Mouse (Mus musculus) CH12.LX (cell line): Measurements from ENCODE around the gene Fam83f. TPM values are rescaled to one million over a fixed set of nuclear protein-coding genes. Genes with fewer than 3 reads are reported as not detected.

ENCODE experiments used
- DNase-seq: peaks from one replicate; pipeline ENCODE4 v3.0.0-alpha.2; 2013; ENCODE audit errors: extremely low read depth
- H3K27ac ChIP-seq: 2 replicates; pipeline ENCODE4 v1.5.1; 2012; ENCODE audit warnings: low read depth, mild to moderate bottlenecking, control low read depth, moderate library complexity; ENCODE audit not compliant: insufficient read depth
- H3K27me3 ChIP-seq: replicated peaks from 2 replicates; pipeline ENCODE3; 2012; ENCODE audit warnings: inconsistent platforms
- H3K36me3 ChIP-seq, 2 experiments: replicated peaks in 1 of 2; 2 replicates each; pipeline versions ENCODE3 to v1.6.1; 2012; ENCODE audit warnings: inconsistent platforms in 1 of 2, low read length in 1 of 2, mild to moderate bottlenecking in 1 of 2, mixed read lengths in 1 of 2, moderate library complexity in 1 of 2; ENCODE audit not compliant: control insufficient read depth in 1 of 2, insufficient read depth in 1 of 2
- H3K4me1 ChIP-seq, 2 experiments: 2 replicates each; pipeline ENCODE4 v1.6.1; 2012; ENCODE audit warnings: inconsistent platforms in 1 of 2, moderate library complexity in 1 of 2; ENCODE audit not compliant: insufficient read depth in 2 of 2, control insufficient read depth in 1 of 2
- H3K4me2 ChIP-seq: 2 replicates; pipeline ENCODE4 v1.6.1; 2012; ENCODE audit warnings: low read depth, mild to moderate bottlenecking, control low read depth; ENCODE audit not compliant: poor library complexity, insufficient read depth, severe bottlenecking
- H3K4me3 ChIP-seq, 3 experiments: fragments of 150-350 bp in 1 of 3; sonication (generic) in 1 of 3; replicated peaks in 1 of 3; 2 replicates each; pipeline versions ENCODE3 to v1.5.1; 2011 to 2012; ENCODE audit warnings: low read depth in 2 of 3, low read length in 2 of 3, mild to moderate bottlenecking in 2 of 3, moderate library complexity in 2 of 3, control low read depth in 1 of 3, improper control_type of control experiment in 1 of 3, inconsistent platforms in 1 of 3, mixed read lengths in 1 of 3; ENCODE audit not compliant: poor library complexity in 1 of 3
- H3K79me2 ChIP-seq: replicated peaks from 2 replicates; pipeline ENCODE4 v1.6.1; 2012; ENCODE audit warnings: mild to moderate bottlenecking, moderate library complexity; ENCODE audit not compliant: control insufficient read depth, poor library complexity, insufficient read depth, severe bottlenecking; ENCODE audit errors: extremely low read depth
- H3K9ac ChIP-seq: 2 replicates; pipeline ENCODE4 v1.6.1; 2012; ENCODE audit warnings: low read depth, mild to moderate bottlenecking, control low read depth, moderate library complexity; ENCODE audit not compliant: insufficient read depth
- H3K9me3 ChIP-seq: replicated peaks from 2 replicates; pipeline ENCODE3; 2012; ENCODE audit warnings: low read length, inconsistent platforms, mixed read lengths
- CHD2 ChIP-seq: IDR thresholded peaks from 2 replicates; pipeline ENCODE4 v1.6.1; 2011; ENCODE audit warnings: low read length, improper control_type of control experiment
- CTCF ChIP-seq, 2 experiments: IDR thresholded peaks in 1 of 2; conservative IDR thresholded peaks in 1 of 2; 2 replicates each; pipeline ENCODE4 v1.5.1; 2011 to 2012; ENCODE audit warnings: low read depth in 2 of 2, low read length in 2 of 2, improper control_type of control experiment in 1 of 2, inconsistent platforms in 1 of 2, mild to moderate bottlenecking in 1 of 2, moderate library complexity in 1 of 2
- E2F4 ChIP-seq: IDR thresholded peaks from 2 replicates; pipeline ENCODE4 v1.6.1; 2011; ENCODE audit warnings: low read depth, low read length, improper control_type of control experiment; ENCODE audit not compliant: insufficient replicate concordance
- EP300 ChIP-seq: IDR thresholded peaks from 2 replicates; pipeline ENCODE4 v1.6.1; 2011; ENCODE audit warnings: low read length, improper control_type of control experiment
- IRF4 ChIP-seq: IDR thresholded peaks from 2 replicates; pipeline ENCODE4 v1.6.1; 2014; ENCODE audit warnings: low read depth, mild to moderate bottlenecking, inconsistent platforms, low read length, improper control_type of control experiment
- JUND ChIP-seq: conservative IDR thresholded peaks from 2 replicates; pipeline ENCODE4 v1.6.1; 2011; ENCODE audit warnings: low read depth, low read length, improper control_type of control experiment
- KAT2A ChIP-seq: IDR thresholded peaks from 2 replicates; pipeline ENCODE4 v1.6.1; 2012; ENCODE audit warnings: low read length, improper control_type of control experiment, inconsistent platforms; ENCODE audit not compliant: insufficient replicate concordance
- MAFK ChIP-seq: IDR thresholded peaks from 2 replicates; pipeline ENCODE4 v1.6.1; 2011; ENCODE audit warnings: low read length, improper control_type of control experiment; ENCODE audit not compliant: insufficient replicate concordance
- MEF2A ChIP-seq: IDR thresholded peaks from 2 replicates; pipeline ENCODE4 v1.6.1; 2014; ENCODE audit warnings: low read depth, mild to moderate bottlenecking, inconsistent platforms, low read length, improper control_type of control experiment, borderline replicate concordance
- MXI1 ChIP-seq: IDR thresholded peaks from 2 replicates; pipeline ENCODE4 v1.6.1; 2011; ENCODE audit warnings: mild to moderate bottlenecking, low read depth, low read length, improper control_type of control experiment
- MYC ChIP-seq: IDR thresholded peaks from 2 replicates; pipeline ENCODE4 v1.6.1; 2011; ENCODE audit warnings: low read depth, mild to moderate bottlenecking, improper control_type of control experiment, low read length
- NELFE ChIP-seq: IDR thresholded peaks from 2 replicates; pipeline ENCODE4 v1.6.1; 2011; ENCODE audit warnings: low read depth, low read length, improper control_type of control experiment
- NRF1 ChIP-seq: IDR thresholded peaks from 2 replicates; pipeline ENCODE4 v1.6.1; 2014; ENCODE audit warnings: low read depth, mild to moderate bottlenecking, inconsistent platforms, low read length, improper control_type of control experiment, moderate library complexity
- PAX5 ChIP-seq: IDR thresholded peaks from 2 replicates; pipeline ENCODE4 v1.6.1; 2012; ENCODE audit warnings: low read length, inconsistent platforms, mixed read lengths
- POLR2A ChIP-seq: IDR thresholded peaks from 2 replicates; pipeline ENCODE4 v1.6.1; 2011; ENCODE audit warnings: low read depth, mild to moderate bottlenecking, improper control_type of control experiment, low read length
- POLR2AphosphoS2 ChIP-seq: IDR thresholded peaks from 2 replicates; pipeline ENCODE4 v1.6.1; 2011; ENCODE audit warnings: low read depth, low read length, improper control_type of control experiment
- RAD21 ChIP-seq: IDR thresholded peaks from 2 replicates; pipeline ENCODE4 v1.6.1; 2011; ENCODE audit warnings: low read depth, mild to moderate bottlenecking, low read length, improper control_type of control experiment, moderate library complexity
- RCOR1 ChIP-seq: conservative IDR thresholded peaks from 2 replicates; pipeline ENCODE4 v1.6.1; 2012; ENCODE audit warnings: low read depth, mild to moderate bottlenecking, inconsistent platforms, low read length, improper control_type of control experiment
- SMC3 ChIP-seq: IDR thresholded peaks from 2 replicates; pipeline ENCODE4 v1.6.1; 2011; ENCODE audit warnings: low read depth, low read length, improper control_type of control experiment
- TCF12 ChIP-seq: IDR thresholded peaks from 2 replicates; pipeline ENCODE4 v1.6.1; 2014; ENCODE audit warnings: low read depth, mild to moderate bottlenecking, inconsistent platforms, low read length, improper control_type of control experiment
- UBTF ChIP-seq: IDR thresholded peaks from 2 replicates; pipeline ENCODE4 v1.6.1; 2012; ENCODE audit warnings: low read depth, mild to moderate bottlenecking, inconsistent platforms, low read length, improper control_type of control experiment, moderate library complexity
- USF2 ChIP-seq: conservative IDR thresholded peaks from 2 replicates; pipeline ENCODE4 v1.6.1; 2011; ENCODE audit warnings: low read depth, low read length, improper control_type of control experiment
- ZC3H11A ChIP-seq: IDR thresholded peaks from 2 replicates; pipeline ENCODE4 v1.6.1; 2012; ENCODE audit warnings: low read depth, mild to moderate bottlenecking, inconsistent platforms, low read length, improper control_type of control experiment
- ZNF384 ChIP-seq: IDR thresholded peaks from 2 replicates; pipeline ENCODE4 v1.6.1; 2012; ENCODE audit warnings: low read depth, low read length, improper control_type of control experiment, inconsistent platforms
- dilution Hi-C: fragments of 300-500 bp; cut with MboI; formaldehyde crosslinking; loops from 2 replicates; pipeline ENCODE4 v1.14.3; 2020; ENCODE audit warnings: low sequenced_read_pairs; ENCODE audit not compliant: extremely low pct_unique_long_range_greater_than_20kb, extremely low pct_ligation_motif_present
- in situ Hi-C: fragments of 300-500 bp; cut with MboI; formaldehyde crosslinking; loops from 3 replicates; pipeline ENCODE4 v1.14.3; 2019; ENCODE audit warnings: low sequenced_read_pairs, low pct_ligation_motif_present, low pct_unique_long_range_greater_than_20kb, mixed read lengths
- polyA plus RNA-seq: library from polyadenylated mRNA; unstranded; fragments of >175 nt; gene quantifications from 2 replicates; pipeline ENCODE4 v1.2.1, GENCODE M21; 2012; ENCODE audit warnings: low read depth; ENCODE audit not compliant: insufficient read length
- total RNA-seq, 2 experiments: library from RNA; depleted of rRNA; stranded (reverse); fragments of 300-350 nt in 1 of 2; fragments of >200 nt in 1 of 2; gene quantifications; 2 replicates each; pipeline ENCODE4 v1.2.3; 2012 to 2014

Fam83f gene
- total and polyA plus RNA-seq, 3 experiments: 0.08 to 0.27 (median 0.20) TPM

DNA sequence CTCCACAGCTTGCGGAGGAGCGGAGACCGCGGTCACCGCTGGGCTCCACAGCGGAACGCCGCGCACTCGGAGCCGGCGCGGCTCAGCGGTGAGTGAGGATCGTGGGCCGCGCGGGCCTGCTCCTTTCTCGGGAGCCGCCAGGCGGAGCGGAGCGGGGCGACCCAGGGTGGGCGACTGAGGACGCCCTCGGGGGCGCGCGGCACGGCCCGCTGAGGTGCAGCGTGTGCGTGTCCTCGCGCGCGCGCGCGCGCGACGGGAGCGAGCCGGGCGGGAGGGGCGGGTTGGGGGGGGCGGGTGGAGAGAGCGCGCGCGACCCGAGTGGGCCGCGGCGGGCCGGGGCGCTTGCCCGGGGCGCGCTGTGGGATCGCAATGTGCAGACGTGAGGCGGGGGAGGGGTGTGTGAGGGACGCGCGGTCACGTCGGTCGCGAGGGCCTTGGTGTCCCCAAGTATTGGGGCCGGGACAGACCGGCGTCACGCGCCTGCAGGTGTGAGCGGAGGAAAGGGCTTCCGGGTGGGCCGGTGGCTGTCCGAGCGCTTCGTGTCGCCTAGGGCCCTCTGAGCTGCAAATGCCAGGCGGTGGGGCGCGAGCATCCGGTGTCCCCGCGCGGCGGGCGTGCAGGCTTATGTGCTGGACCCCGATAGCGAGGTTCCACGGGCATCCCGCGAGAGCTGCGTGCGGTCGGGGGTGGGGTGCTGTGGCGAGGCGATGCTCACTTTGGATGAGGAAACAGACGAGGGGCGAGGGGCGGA is 39.9 kb downstream of the Fam83f start (continued):
- TF ChIP-seq KAT2A (no peak), CHD2 (peak; percentile 92)

- in situ Hi-C loops: loop anchor here (25.0 kb wide), 1 partner anchor 473 kb away; the partner anchor contains the start of gene Mrtfa
- no peak overlapping the region for H3K9ac ChIP-seq
- H3K4me2 ChIP-seq: no peak overlapping the region
- dilution Hi-C loops: no loop called here
- H3K9me3 ChIP-seq: no peaks in the 10 kb centered on the region
- H3K4me3 ChIP-seq: no peak overlapping the region
- DNase-seq: no peak
- H3K4me1 ChIP-seq: peaks cover 10 to 21% of the 10 kb centered on the region in 2 experiments
- H3K27ac ChIP-seq: no peak overlapping the region
- peaks cover 30% of the 10 kb centered on the region for H3K79me2 ChIP-seq
- peaks cover 0 to 10% of the 10 kb centered on the region in 2 experiments for H3K36me3 ChIP-seq
- TF ChIP-seq TCF12: no peak
- no peak for TF ChIP-seq PAX5
- TF ChIP-seq POLR2A: no peak
- no peak for TF ChIP-seq JUND
- TF ChIP-seq POLR2AphosphoS2: no peak
- TF ChIP-seq RAD21: no peak
- no peak for TF ChIP-seq NELFE
- no peak for TF ChIP-seq NRF1
- no peak for TF ChIP-seq ZC3H11A
- TF ChIP-seq EP300: no peak
- TF ChIP-seq RCOR1: no peak
- TF ChIP-seq ZNF384: no peak
- TF ChIP-seq UBTF: no peak
- H3K27me3 ChIP-seq: no peaks in the 10 kb centered on the region
Measured at GRCm38 (mm10) chr15:80714299-80714698, 42.7 kb downstream of the Fam83f start.

DNA sequence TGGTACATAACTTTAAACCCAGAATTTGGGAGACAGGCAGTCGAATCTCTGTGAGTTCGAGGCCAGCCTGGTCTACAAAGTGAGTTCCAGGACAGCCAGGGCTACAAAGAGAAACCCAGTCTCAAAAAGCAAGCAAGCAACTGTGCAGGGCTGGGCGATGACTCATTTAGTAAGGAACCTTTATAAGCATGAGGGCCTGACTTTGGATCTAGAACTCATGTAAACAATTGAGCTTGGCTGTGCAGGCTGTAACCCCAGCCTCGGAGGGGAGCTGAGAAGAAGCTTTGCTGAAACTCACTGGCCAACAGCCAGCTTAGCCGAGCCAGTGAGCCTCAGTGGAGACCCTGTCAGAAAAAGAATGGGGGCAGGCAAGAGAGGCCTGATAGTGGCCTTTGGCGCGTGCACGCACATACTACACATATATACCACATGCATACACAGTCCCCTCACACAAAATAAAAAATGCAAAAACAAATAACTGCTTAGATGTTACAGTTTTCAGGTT is 45.0 kb downstream of the Fam83f start:
- Histone ChIP-seq H3K36me3 (peaks cover 0 to 10% of the 10 kb centered on the region in 2 experiments), H3K9me3 (peaks cover 3% of the 10 kb centered on the region), H3K4me3 (no peak overlapping the region), H3K9ac (no peak overlapping the region), H3K79me2 (peaks cover 30% of the 10 kb centered on the region), H3K4me1 (peaks cover 6 to 18% of the 10 kb centered on the region in 2 experiments; a peak in 3 of 4 replicates), H3K27ac (no peak overlapping the region), H3K27me3 (no peaks in the 10 kb centered on the region), H3K4me2 (no peak overlapping the region)
- no peak for DNase-seq
- dilution Hi-C loops (no loop called here), in situ Hi-C loops (loop anchor here (25.0 kb wide), 1 partner anchor 471 kb away; the partner anchor contains the start of gene Mrtfa)
- no peak for TF ChIP-seq JUND
- no peak for TF ChIP-seq ZNF384
- no peak for TF ChIP-seq MEF2A
- TF ChIP-seq NRF1: no peak
- TF ChIP-seq MAFK: no peak
- TF ChIP-seq MXI1: no peak
- TF ChIP-seq E2F4: no peak
- TF ChIP-seq MYC: no peak
- no peak for TF ChIP-seq SMC3
- TF ChIP-seq USF2: no peak
- no peak for TF ChIP-seq KAT2A
- no peak for TF ChIP-seq RCOR1
- no peak for TF ChIP-seq CTCF (conservative IDR thresholded peaks at IDR 0.05 in 1 of 2, IDR thresholded peaks at IDR 0.05 in 1 of 2; ENCODE audit: low read depth in 2 of 2, low read length in 2 of 2)
- TF ChIP-seq IRF4: no peak
